Mouse (Mus musculus) hindbrain, embryonic 16.5 days (tissue): Measurements from ENCODE around the gene Plekhm2. TPM values are rescaled to one million over a fixed set of nuclear protein-coding genes. Genes with fewer than 3 reads are reported as not detected.
A peak's percentile ranks its signal among the peaks of the same experiment; 100 is the strongest.

ENCODE experiments used
- ATAC-seq: fragments of 200-750 bp; cut with Nextera tagmentation; 2 replicates; pipeline ENCODE4 v1.8.0; 2017; ENCODE audit warnings: moderate TSS enrichment, moderate library complexity
- H3K27ac ChIP-seq: fragments of 300-500 bp; sonication (generic); 2 replicates; pipeline ENCODE4 v1.5.1; 2014; ENCODE audit warnings: low read depth, mild to moderate bottlenecking, control low read depth, low read length, moderate library complexity
- H3K27me3 ChIP-seq: fragments of 300-500 bp; sonication (generic); replicated peaks from 2 replicates; pipeline ENCODE4 v1.6.1; 2014; ENCODE audit warnings: low read length; ENCODE audit not compliant: control insufficient read depth, insufficient read depth
- H3K36me3 ChIP-seq: fragments of 300-500 bp; sonication (generic); 2 replicates; pipeline ENCODE4 v1.6.1; 2014; ENCODE audit warnings: mild to moderate bottlenecking, low read length, moderate library complexity, mixed read lengths; ENCODE audit not compliant: control insufficient read depth, insufficient read depth
- H3K4me1 ChIP-seq: fragments of 300-500 bp; sonication (generic); 2 replicates; pipeline ENCODE4 v1.6.1; 2014; ENCODE audit warnings: low read depth, low read length; ENCODE audit not compliant: control insufficient read depth, insufficient read depth
- H3K4me2 ChIP-seq: fragments of 300-500 bp; sonication (generic); 2 replicates; pipeline ENCODE4 v1.6.1; 2014; ENCODE audit warnings: mild to moderate bottlenecking, low read length, control low read depth, moderate library complexity
- H3K4me3 ChIP-seq: fragments of 300-500 bp; sonication (generic); 2 replicates; pipeline ENCODE4 v1.5.1; 2014; ENCODE audit warnings: mild to moderate bottlenecking, low read length, control low read depth, moderate library complexity
- H3K9ac ChIP-seq: fragments of 300-500 bp; sonication (generic); 2 replicates; pipeline ENCODE4 v1.6.1; 2014; ENCODE audit warnings: low read depth, mild to moderate bottlenecking, control low read depth, low read length, moderate library complexity
- H3K9me3 ChIP-seq: fragments of 300-500 bp; sonication (generic); 2 replicates; pipeline ENCODE4 v1.6.1; 2014; ENCODE audit warnings: mild to moderate bottlenecking, low read length, moderate library complexity; ENCODE audit not compliant: control insufficient read depth
- WGBS: fragments of 180-500 bp; shearing (Covaris S2); extraction: QIAGEN DNeasy Blood & Tissue Kit; methylation state at CpG from one replicate; pipeline ENCODE4 v1.1.7; 2014; 5-methylcytosine and 5-hydroxymethylcytosine counted together
- polyA plus RNA-seq: library from polyadenylated mRNA; unstranded; fragments of >200 nt; fragmentation: Nextera tagmentation; extraction: Ambion mirVana; gene quantifications from 2 replicates; pipeline ENCODE4 v1.2.1, GENCODE M21; 2015

The Plekhm2 gene
- polyA plus RNA-seq, 1 experiment from 2014 or later, result 6.7 TPM

GRCm38 (mm10) chr4:141669898-141670712, 5.4 kb upstream of the Plekhm2 start:
- Histone ChIP-seq H3K36me3 (no peaks in the 10 kb centered on the region), H3K9ac (no peak overlapping the region), H3K4me3 (no peak overlapping the region), H3K27ac (no peak overlapping the region), H3K9me3 (no peaks in the 10 kb centered on the region), H3K4me1 (no peaks in the 10 kb centered on the region), H3K4me2 (no peak overlapping the region), H3K27me3 (no peaks in the 10 kb centered on the region)
- 89% methylated on average over 18 of the region's 18 CpGs for WGBS
- no peak for ATAC-seq

GRCm38 (mm10) chr4:141664011-141664745, 521 bp downstream of the Plekhm2 start:
- Histone ChIP-seq H3K4me2 (peak overlapping the region; percentile 76), H3K9me3 (no peaks in the 10 kb centered on the region), H3K4me3 (peak overlapping the region; percentile 87), H3K36me3 (no peaks in the 10 kb centered on the region), H3K4me1 (peaks cover 13% of the 10 kb centered on the region), H3K27ac (peak overlapping the region; percentile 89), H3K9ac (peak overlapping the region; percentile 93), H3K27me3 (no peaks in the 10 kb centered on the region)
- WGBS, result under 1% methylated on average over 44 of the region's 60 CpGs
- peak; percentile 85 for ATAC-seq

GRCm38 (mm10) chr4:141663122-141663931, 1.4 kb downstream of the Plekhm2 start:
- Histone ChIP-seq H3K4me1 (peaks cover 13% of the 10 kb centered on the region), H3K4me3 (peak overlapping the region; percentile 87), H3K27ac (peak overlapping the region; percentile 89), H3K4me2 (peak overlapping the region; percentile 76), H3K9ac (peak overlapping the region; percentile 93), H3K27me3 (no peaks in the 10 kb centered on the region), H3K9me3 (no peaks in the 10 kb centered on the region), H3K36me3 (no peaks in the 10 kb centered on the region)
- 6% methylated on average over 34 of the region's 47 CpGs for WGBS
- 0 out of 2 replicates have a peak, but pooled peaks have one; percentile 28 for ATAC-seq

GRCm38 (mm10) chr4:141660884-141661283, 3.8 kb downstream of the Plekhm2 start:
- H3K27ac ChIP-seq, result no peak overlapping the region
- 79% methylated on average over 11 of the region's 11 CpGs for WGBS
- no peak for ATAC-seq
- H3K9ac ChIP-seq, result no peak overlapping the region
- H3K4me3 ChIP-seq, result no peak overlapping the region
- H3K9me3 ChIP-seq, result no peaks in the 10 kb centered on the region
- 0 out of 2 replicates have a peak, but pooled peaks cover 5% of the 10 kb centered on the region for H3K36me3 ChIP-seq
- H3K4me1 ChIP-seq, result peaks cover 13% of the 10 kb centered on the region
- no peak overlapping the region for H3K4me2 ChIP-seq
- no peaks in the 10 kb centered on the region for H3K27me3 ChIP-seq

GRCm38 (mm10) chr4:141659739-141660138, 5.0 kb downstream of the Plekhm2 start:
- no peak for ATAC-seq
- Histone ChIP-seq H3K4me2 (no peak overlapping the region), H3K4me3 (no peak overlapping the region), H3K27ac (no peak overlapping the region), H3K36me3 (0 out of 2 replicates have a peak, but pooled peaks cover 5% of the 10 kb centered on the region), H3K9ac (no peak overlapping the region), H3K4me1 (peaks cover 11% of the 10 kb centered on the region), H3K9me3 (no peaks in the 10 kb centered on the region), H3K27me3 (no peaks in the 10 kb centered on the region)
- 67% methylated on average over 4 of the region's 4 CpGs for WGBS

GRCm38 (mm10) chr4:141658846-141659484, 5.7 kb downstream of the Plekhm2 start:
- H3K4me2 ChIP-seq, result no peak overlapping the region
- H3K9me3 ChIP-seq, result no peaks in the 10 kb centered on the region
- H3K4me3 ChIP-seq, result no peak overlapping the region
- ATAC-seq, result no peak
- peaks cover 7% of the 10 kb centered on the region for H3K4me1 ChIP-seq
- H3K36me3 ChIP-seq, result 0 out of 2 replicates have a peak, but pooled peaks cover 5% of the 10 kb centered on the region
- no peak overlapping the region for H3K9ac ChIP-seq
- 89% methylated on average over 6 of the region's 6 CpGs for WGBS
- H3K27ac ChIP-seq, result no peak overlapping the region
- H3K27me3 ChIP-seq, result no peaks in the 10 kb centered on the region

- no peak overlapping the region for H3K27ac ChIP-seq
- H3K9ac ChIP-seq, result no peak overlapping the region
- 71% methylated on average over 8 of the region's 8 CpGs for WGBS
- no peak for ATAC-seq
- H3K9me3 ChIP-seq, result no peaks in the 10 kb centered on the region
- no peak overlapping the region for H3K4me2 ChIP-seq
- H3K4me3 ChIP-seq, result no peak overlapping the region
- peaks cover 9% of the 10 kb centered on the region; the same call in 1 of the 2 replicates for H3K36me3 ChIP-seq
- H3K27me3 ChIP-seq, result no peaks in the 10 kb centered on the region
- no peaks in the 10 kb centered on the region; the same call in 1 of the 2 replicates for H3K4me1 ChIP-seq
Measured at GRCm38 (mm10) chr4:141656932-141657331, 7.8 kb downstream of the Plekhm2 start.

- Histone ChIP-seq H3K4me2 (no peak overlapping the region), H3K9me3 (no peaks in the 10 kb centered on the region), H3K27me3 (no peaks in the 10 kb centered on the region), H3K27ac (no peak overlapping the region; the same call in 1 of the 2 replicates), H3K9ac (no peak overlapping the region), H3K4me1 (no peaks in the 10 kb centered on the region; the same call in 1 of the 2 replicates), H3K4me3 (no peak overlapping the region), H3K36me3 (peaks cover 10% of the 10 kb centered on the region; the same call in 1 of the 2 replicates)
- WGBS, result 81% methylated on average over 12 of the region's 12 CpGs
- no peak for ATAC-seq
Measured at GRCm38 (mm10) chr4:141655908-141656608, 8.6 kb downstream of the Plekhm2 start.
